Mouse (Mus musculus): ENCODE measurements around the gene Eprs. TPM values are rescaled to one million over a fixed set of nuclear protein-coding genes. Genes with fewer than 3 reads are reported as not detected.

Gene Eprs
- polyA plus RNA-seq, 1 experiment from 2014 or later: 128 TPM

DNA sequence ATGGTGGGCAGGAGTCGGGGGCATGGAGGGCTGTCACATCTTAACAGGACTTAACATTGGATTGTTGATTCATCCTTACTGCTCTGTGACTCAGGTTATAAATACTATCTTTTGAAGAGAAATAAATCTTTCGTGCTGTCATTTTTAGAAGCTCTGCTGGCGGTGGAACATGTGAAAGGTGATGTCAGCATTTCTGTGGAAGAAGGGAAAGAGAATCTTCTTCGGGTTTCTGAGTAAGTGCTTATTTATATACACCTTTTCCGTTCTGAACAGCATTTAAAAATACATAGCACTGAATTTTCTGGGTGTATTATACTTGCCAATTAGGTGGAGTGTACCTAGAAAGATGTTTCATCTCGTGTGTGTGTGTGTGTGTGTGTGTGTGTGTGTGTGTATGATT, 4.5 kb downstream of the Eprs start:
- no peak for ATAC-seq (ENCODE audit: low FRiP score)
- H3K9me3 ChIP-seq: no peaks in the 10 kb centered on the region
- peaks cover 30% of the 10 kb centered on the region for H3K36me3 ChIP-seq (replicated peaks)

DNA sequence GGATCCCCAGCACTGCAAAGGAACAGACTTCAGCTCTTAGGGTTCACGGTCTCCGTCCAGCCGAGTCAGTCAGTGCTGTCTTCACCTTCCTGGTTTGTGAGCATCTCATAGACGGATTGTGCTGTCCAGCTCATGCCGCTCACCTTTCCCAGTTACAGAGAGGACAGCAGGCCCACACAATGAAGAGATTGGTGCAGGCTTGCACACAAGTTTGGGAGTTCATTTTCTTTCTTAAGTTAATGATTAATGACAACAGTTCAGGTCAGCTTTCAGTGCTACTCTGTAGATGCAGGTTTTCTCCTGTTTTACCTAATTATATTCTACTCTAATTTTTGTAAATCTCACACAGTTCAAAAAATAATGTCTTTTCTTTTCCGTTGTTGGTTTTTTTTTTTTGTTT, 7.1 kb downstream of the Eprs start:
- WGBS: 97% methylated on average over 6 of the region's 6 CpGs
- Histone ChIP-seq H3K36me3 (replicated peaks) (peaks cover 51% of the 10 kb centered on the region), H3K9me3 (no peaks in the 10 kb centered on the region), H3K4me3 (replicated peaks) (no peak overlapping the region), H3K9ac (no peak overlapping the region), H3K4me2 (no peak overlapping the region), H3K27ac (no peak overlapping the region), H3K4me1 (peaks cover 6% of the 10 kb centered on the region), H3K27me3 (no peaks in the 10 kb centered on the region)
- ATAC-seq (ENCODE audit: low FRiP score): no peak

More for the DNA sequence above, 4.5 kb downstream of the Eprs start:
- no peak overlapping the region for H3K4me3 ChIP-seq (replicated peaks)
- WGBS: 92% methylated on average over 6 of the region's 6 CpGs
- no peak overlapping the region for H3K4me2 ChIP-seq
- H3K4me1 ChIP-seq: peaks cover 18% of the 10 kb centered on the region
- H3K27ac ChIP-seq: no peak overlapping the region
- no peak overlapping the region for H3K9ac ChIP-seq
- no peaks in the 10 kb centered on the region for H3K27me3 ChIP-seq

DNA sequence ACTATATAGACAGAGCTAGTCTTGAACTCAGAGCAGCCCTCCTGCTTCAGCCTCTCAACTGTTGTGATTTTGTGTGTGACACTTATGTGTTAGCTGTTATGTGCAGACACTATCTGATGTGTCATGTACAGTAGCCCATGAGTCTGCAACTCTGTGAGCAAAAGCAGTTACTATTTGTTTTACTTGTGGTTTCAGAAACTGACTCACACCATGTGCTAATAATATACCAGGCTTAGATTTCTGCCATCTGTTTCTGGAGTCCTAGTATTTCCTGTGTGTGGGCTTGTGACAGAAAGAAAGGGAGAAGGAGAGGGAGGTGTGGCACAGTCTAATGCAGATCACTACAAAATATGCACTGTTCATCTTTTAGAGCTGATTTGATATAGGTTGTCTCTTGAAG, 13.5 kb downstream of the Eprs start:
- Histone ChIP-seq H3K4me2 (no peak overlapping the region), H3K27ac (no peak overlapping the region), H3K9me3 (no peaks in the 10 kb centered on the region), H3K27me3 (no peaks in the 10 kb centered on the region), H3K4me3 (replicated peaks) (no peak overlapping the region), H3K4me1 (no peaks in the 10 kb centered on the region), H3K9ac (no peak overlapping the region), H3K36me3 (replicated peaks) (peaks cover 83% of the 10 kb centered on the region)
- ATAC-seq (ENCODE audit: low FRiP score): no peak

DNA sequence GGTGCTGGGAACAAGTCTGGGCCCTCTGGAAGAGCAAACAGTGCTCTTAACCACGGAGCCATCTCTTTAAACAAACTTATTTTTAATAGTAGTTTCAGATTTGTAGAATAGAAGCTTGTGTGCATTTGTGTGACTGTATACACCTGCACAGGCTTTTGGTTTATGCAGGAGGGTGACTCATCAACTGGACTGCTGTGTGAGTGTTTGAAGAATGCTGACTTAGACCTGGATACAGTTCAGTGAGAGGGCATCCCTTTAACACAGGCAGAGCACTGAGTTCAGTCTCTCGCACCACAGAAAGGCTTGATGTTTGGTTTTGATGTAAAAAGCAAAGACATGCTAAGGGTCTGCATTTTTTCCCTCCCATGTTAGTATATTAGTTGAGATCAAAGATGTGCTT, 14.6 kb downstream of the Eprs start:
- peaks cover 82% of the 10 kb centered on the region for H3K36me3 ChIP-seq (replicated peaks)
- WGBS: 96% methylated on average over 2 of the region's 2 CpGs

DNA sequence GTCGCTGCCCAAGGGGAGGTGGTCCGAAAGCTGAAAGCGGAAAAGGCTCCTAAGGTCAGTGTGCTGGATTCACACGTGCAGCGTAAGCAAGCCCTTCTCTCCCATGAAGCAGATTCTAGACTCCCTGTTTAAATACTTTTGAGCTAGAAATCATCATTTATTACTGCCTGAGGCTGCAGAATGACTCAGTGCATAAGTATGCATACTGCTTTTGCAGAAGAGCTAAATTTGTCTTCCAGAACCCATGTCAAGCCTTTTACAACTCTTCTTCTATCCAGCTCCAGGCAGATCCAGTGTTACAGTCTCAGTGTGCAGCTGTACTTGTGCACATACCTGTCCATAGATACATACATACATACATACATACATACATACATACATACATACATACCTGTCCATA, 38.8 kb downstream of the Eprs start:
- Histone ChIP-seq H3K4me1 (no peaks in the 10 kb centered on the region), H3K9ac (no peak overlapping the region), H3K27me3 (no peaks in the 10 kb centered on the region), H3K27ac (no peak overlapping the region), H3K4me2 (no peak overlapping the region), H3K36me3 (replicated peaks) (peaks cover 76% of the 10 kb centered on the region), H3K9me3 (no peaks in the 10 kb centered on the region), H3K4me3 (replicated peaks) (no peak overlapping the region)
- 92% methylated on average over 5 of the region's 5 CpGs for WGBS
- no peak for ATAC-seq (ENCODE audit: low FRiP score)

More for the DNA sequence above, 14.6 kb downstream of the Eprs start:
- Histone ChIP-seq H3K4me1 (no peaks in the 10 kb centered on the region), H3K27ac (no peak overlapping the region), H3K9me3 (no peaks in the 10 kb centered on the region), H3K4me3 (replicated peaks) (no peak overlapping the region), H3K9ac (no peak overlapping the region), H3K27me3 (no peaks in the 10 kb centered on the region), H3K4me2 (no peak overlapping the region)
- ATAC-seq (ENCODE audit: low FRiP score): no peak

DNA sequence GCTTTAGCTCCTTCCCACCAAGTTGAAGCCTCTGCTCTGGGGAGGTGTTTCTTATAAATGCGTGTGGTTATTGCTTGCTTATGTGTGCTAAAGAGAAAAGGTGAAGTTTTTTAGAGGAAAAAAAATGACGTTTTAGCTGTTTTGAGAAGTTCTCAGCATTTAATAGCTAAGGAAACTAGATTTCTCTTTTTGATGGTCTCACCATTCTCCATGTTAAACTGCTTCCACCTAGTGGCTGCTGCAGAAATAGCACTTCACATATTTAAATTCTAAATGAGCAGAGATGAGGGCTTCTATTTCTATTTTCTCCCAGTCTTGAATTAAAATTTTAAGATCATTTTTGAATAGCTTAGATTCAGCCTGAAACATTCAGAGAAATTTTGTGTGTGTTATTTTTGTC, 41.2 kb downstream of the Eprs start:
- Histone ChIP-seq H3K27ac (no peak overlapping the region), H3K9ac (no peak overlapping the region), H3K36me3 (replicated peaks) (peaks cover 77% of the 10 kb centered on the region), H3K4me2 (no peak overlapping the region), H3K9me3 (no peaks in the 10 kb centered on the region), H3K4me1 (no peaks in the 10 kb centered on the region), H3K27me3 (no peaks in the 10 kb centered on the region), H3K4me3 (replicated peaks) (no peak overlapping the region)
- 43% methylated on average over 2 of the region's 2 CpGs for WGBS
- ATAC-seq (ENCODE audit: low FRiP score): no peak

DNA sequence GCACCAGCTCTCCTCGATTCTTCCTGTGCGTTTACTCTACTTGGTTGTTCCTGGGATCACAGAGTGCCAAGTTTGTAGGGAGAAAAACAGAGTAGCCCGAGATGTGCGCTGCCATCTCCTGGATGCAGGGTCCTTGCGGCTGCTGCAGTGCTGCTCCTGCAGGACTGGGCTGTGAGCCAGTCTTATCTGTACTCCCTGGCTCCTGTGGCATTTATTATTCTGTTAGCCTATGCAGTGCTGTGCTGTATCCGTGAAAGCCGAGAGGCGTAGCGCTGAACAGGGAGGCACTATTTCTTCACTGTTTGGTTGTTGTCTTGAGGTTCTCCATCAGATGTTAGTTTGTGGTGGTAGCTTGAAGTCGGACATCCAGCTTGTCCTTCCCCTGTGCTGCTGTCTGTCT, 43.1 kb downstream of the Eprs start:
- Histone ChIP-seq H3K27me3 (no peaks in the 10 kb centered on the region), H3K4me2 (no peak overlapping the region), H3K36me3 (replicated peaks) (peaks cover 78% of the 10 kb centered on the region), H3K9me3 (no peaks in the 10 kb centered on the region), H3K27ac (no peak overlapping the region), H3K4me1 (no peaks in the 10 kb centered on the region), H3K9ac (no peak overlapping the region), H3K4me3 (replicated peaks) (no peak overlapping the region)
- ATAC-seq (ENCODE audit: low FRiP score): no peak
- WGBS: 95% methylated on average over 10 of the region's 10 CpGs

DNA sequence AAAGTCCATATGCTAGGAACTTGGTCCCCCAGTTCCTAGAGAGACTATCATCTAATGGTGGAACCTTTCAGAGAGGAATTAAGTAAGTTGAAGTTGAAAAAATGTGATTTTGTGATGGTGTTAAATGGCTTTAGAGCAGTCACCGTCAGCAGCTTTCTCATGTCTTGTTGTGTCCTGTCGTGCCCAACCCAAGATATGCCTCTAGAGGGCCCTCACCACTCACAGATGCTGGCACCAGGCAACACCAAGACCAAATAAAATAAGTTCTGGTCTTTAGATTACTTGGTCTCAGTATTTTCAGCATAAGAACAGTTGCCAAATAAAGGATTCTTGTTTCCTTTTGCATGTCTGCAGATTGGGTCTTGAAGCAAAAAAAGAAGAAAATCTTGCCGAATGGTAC, 47.0 kb downstream of the Eprs start:
- Histone ChIP-seq H3K4me1 (no peaks in the 10 kb centered on the region), H3K9me3 (no peaks in the 10 kb centered on the region), H3K9ac (no peak overlapping the region), H3K4me2 (no peak overlapping the region), H3K4me3 (replicated peaks) (no peak overlapping the region), H3K36me3 (replicated peaks) (peaks cover 75% of the 10 kb centered on the region), H3K27me3 (no peaks in the 10 kb centered on the region), H3K27ac (no peak overlapping the region)
- ATAC-seq (ENCODE audit: low FRiP score): no peak
- WGBS: 87% methylated on average over 3 of the region's 3 CpGs

DNA sequence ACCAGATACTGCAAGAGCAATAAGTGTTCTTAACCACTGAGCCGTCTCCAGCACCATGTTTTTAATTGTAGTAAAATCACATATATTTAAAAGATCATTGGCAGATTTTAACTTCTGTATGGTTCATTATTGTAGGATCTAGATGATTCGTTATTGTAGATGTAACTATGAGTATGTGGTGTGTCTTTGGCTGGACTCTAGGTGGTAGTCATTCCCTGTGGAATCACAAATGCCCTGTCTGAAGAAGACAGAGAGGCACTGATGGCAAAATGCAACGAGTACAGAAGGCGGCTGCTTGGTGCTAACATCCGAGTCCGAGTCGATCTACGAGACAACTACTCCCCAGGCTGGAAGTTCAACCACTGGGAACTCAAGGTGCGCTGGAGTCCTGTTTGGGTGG, 55.2 kb downstream of the Eprs start:
- WGBS: 91% methylated on average over 9 of the region's 9 CpGs
- H3K9me3 ChIP-seq: no peaks in the 10 kb centered on the region
- no peak overlapping the region for H3K9ac ChIP-seq
- H3K27ac ChIP-seq: no peak overlapping the region
- ATAC-seq (ENCODE audit: low FRiP score): no peak
- peaks cover 80% of the 10 kb centered on the region for H3K36me3 ChIP-seq (replicated peaks)
- no peak overlapping the region for H3K4me2 ChIP-seq
- no peak overlapping the region for H3K4me3 ChIP-seq (replicated peaks)
- no peaks in the 10 kb centered on the region for H3K27me3 ChIP-seq
- no peaks in the 10 kb centered on the region for H3K4me1 ChIP-seq

DNA sequence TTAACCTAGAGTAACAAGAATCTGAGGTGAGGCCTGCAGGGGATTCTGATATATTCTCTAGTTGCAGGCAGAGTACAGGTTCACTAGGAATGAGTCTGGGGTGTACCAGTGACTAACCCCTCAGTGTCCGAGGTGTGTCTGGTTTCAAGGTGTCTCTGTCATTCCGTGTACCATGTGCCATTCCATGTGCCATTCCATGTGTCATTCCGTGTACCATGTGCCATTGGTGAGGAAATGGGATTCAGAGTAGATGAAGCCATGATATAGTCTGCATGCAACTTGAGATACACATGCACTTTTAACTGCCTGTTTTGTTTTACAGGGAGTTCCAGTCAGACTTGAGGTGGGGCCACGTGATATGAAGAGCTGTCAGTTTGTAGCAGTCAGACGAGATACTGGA, 57.0 kb downstream of the Eprs start:
- H3K36me3 ChIP-seq (replicated peaks): peaks cover 82% of the 10 kb centered on the region
- H3K27ac ChIP-seq: no peak overlapping the region

DNA sequence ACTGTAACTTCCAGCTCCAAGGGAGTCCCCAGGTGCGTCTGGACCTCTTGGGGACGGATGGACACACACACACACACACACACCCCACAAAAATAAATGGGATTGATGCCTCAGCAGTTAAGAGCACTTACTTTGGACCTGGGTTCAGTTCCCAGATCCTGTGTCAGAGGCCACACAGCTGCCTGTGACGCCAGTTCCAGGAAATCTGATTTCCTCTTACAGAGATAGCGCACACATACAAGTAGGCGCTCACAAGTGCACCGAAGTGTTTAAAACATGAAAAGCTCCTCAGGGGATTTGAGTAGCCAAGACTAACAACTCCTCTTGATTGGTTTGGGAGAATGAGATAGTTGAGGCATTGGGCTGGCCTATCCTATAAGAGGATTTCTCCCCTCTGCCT, 57.9 kb downstream of the Eprs start:
- H3K4me2 ChIP-seq: no peak overlapping the region
- no peak overlapping the region for H3K27ac ChIP-seq
- H3K4me3 ChIP-seq (replicated peaks): no peak overlapping the region
- ATAC-seq (ENCODE audit: low FRiP score): no peak
- no peaks in the 10 kb centered on the region for H3K9me3 ChIP-seq
- H3K9ac ChIP-seq: no peak overlapping the region
- WGBS: 91% methylated on average over 6 of the region's 6 CpGs
- peaks cover 81% of the 10 kb centered on the region for H3K36me3 ChIP-seq (replicated peaks)
- no peaks in the 10 kb centered on the region for H3K27me3 ChIP-seq
- H3K4me1 ChIP-seq: no peaks in the 10 kb centered on the region

More for the DNA sequence above, 57.0 kb downstream of the Eprs start:
- H3K9ac ChIP-seq: no peak overlapping the region
- no peak for ATAC-seq (ENCODE audit: low FRiP score)
- no peaks in the 10 kb centered on the region for H3K9me3 ChIP-seq
- no peak overlapping the region for H3K4me2 ChIP-seq
- H3K4me3 ChIP-seq (replicated peaks): no peak overlapping the region
- WGBS: 96% methylated on average over 5 of the region's 5 CpGs
- no peaks in the 10 kb centered on the region for H3K27me3 ChIP-seq
- H3K4me1 ChIP-seq: no peaks in the 10 kb centered on the region

DNA sequence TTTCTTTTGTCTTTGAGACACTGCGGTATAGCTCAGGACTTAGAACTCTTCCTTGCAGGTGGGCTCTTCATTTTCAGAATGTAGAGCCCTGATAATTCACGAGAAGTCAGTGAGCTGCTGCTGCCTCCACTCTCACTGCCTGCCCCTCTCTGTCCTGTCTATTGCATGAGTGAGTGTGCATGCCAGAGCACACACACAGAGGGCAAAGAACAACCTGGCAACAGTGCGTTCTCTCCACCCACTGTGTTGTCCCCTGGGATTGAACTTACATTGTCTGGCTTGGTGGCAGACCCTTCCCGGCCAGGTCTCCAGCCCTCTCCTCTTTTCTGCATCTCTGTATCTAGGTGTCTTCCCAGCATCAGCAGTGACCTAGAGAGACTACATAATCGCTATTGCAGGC, 63.7 kb downstream of the Eprs start:
- Histone ChIP-seq H3K4me2 (no peak overlapping the region), H3K9me3 (no peaks in the 10 kb centered on the region), H3K4me1 (no peaks in the 10 kb centered on the region), H3K4me3 (replicated peaks) (no peak overlapping the region), H3K36me3 (replicated peaks) (peaks cover 74% of the 10 kb centered on the region), H3K9ac (no peak overlapping the region), H3K27ac (no peak overlapping the region), H3K27me3 (no peaks in the 10 kb centered on the region)
- WGBS: 96% methylated on average over 5 of the region's 5 CpGs
- ATAC-seq (ENCODE audit: low FRiP score): no peak

DNA sequence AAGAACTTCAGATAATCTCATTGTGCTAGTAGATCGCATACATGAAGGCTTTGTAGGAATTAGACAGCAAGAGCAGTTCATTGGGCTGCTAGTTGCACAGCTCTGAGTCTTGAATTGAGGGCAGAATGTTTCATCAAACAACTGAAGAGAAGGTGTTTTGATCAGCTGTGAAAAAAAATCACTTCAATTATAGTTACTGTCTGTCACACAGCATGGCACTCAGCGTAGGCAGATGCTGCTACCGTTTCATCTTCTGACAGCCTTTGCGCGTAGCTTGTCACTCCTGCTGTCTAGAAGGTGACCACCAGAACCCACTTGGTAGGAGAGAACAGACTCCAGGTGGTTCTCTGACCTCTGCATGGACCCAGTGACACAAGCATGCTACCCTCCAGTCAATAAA, 67.6 kb downstream of the Eprs start:
- no peaks in the 10 kb centered on the region for H3K4me1 ChIP-seq
- H3K36me3 ChIP-seq (replicated peaks): peaks cover 42% of the 10 kb centered on the region
- H3K27me3 ChIP-seq: no peaks in the 10 kb centered on the region
- no peaks in the 10 kb centered on the region for H3K9me3 ChIP-seq
- WGBS: 86% methylated on average over 5 of the region's 5 CpGs
- no peak overlapping the region for H3K4me3 ChIP-seq (replicated peaks)
- no peak for ATAC-seq (ENCODE audit: low FRiP score)
- H3K4me2 ChIP-seq: no peak overlapping the region
- no peak overlapping the region for H3K9ac ChIP-seq
- no peak overlapping the region for H3K27ac ChIP-seq

Measured in forebrain, embryonic 12.5 days (tissue).